Mouse (Mus musculus) thymus, adult 2 months (tissue): ENCODE results near the gene Mmp23.

Experiments
- CTCF ChIP-seq: fragments of 200-500 bp; IDR thresholded peaks from 2 replicates; pipeline ENCODE4 v1.5.1; 2012; ENCODE audit warnings: mild to moderate bottlenecking, control low read depth, low read length, moderate library complexity, borderline replicate concordance; ENCODE audit not compliant: control insufficient read depth, poor library complexity, insufficient read depth; ENCODE audit errors: extremely low read depth
- POLR2A ChIP-seq: fragments of 200-500 bp; IDR thresholded peaks from 2 replicates; pipeline ENCODE4 v1.6.1; 2012; ENCODE audit warnings: mild to moderate bottlenecking, low read length, control low read depth, moderate library complexity; ENCODE audit not compliant: control insufficient read depth, poor library complexity, insufficient read depth; ENCODE audit errors: extremely low read depth

- TF ChIP-seq CTCF (no peak), POLR2A (no peak)
Observed at GRCm38 (mm10) chr4:155656214-155656751, 3.1 kb upstream of the Mmp23 start.
